Mouse (Mus musculus) stomach, embryonic 14.5 days (tissue): ENCODE measurements around the gene Tagln3. TPM values are rescaled to one million over a fixed set of nuclear protein-coding genes. Genes with fewer than 3 reads are reported as not detected.

Experiments
- ATAC-seq: fragments of 200-750 bp; cut with Nextera tagmentation; 2 replicates; pipeline ENCODE4 v1.8.0; 2017; ENCODE audit warnings: low read depth, moderate TSS enrichment; ENCODE audit not compliant: insufficient number of reproducible peaks, insufficient read depth, low FRiP score
- H3K27ac ChIP-seq: fragments of 300-500 bp; sonication (generic); 2 replicates; pipeline ENCODE4 v1.5.1; 2014; ENCODE audit warnings: mild to moderate bottlenecking, low read length, moderate library complexity, mixed read lengths
- H3K27me3 ChIP-seq: fragments of 300-500 bp; sonication (generic); 2 replicates; pipeline ENCODE4 v1.6.1; 2014; ENCODE audit warnings: low read length, control low read depth, mixed read lengths; ENCODE audit not compliant: control insufficient read depth, insufficient read depth
- H3K36me3 ChIP-seq: fragments of 300-500 bp; sonication (generic); 2 replicates; pipeline ENCODE4 v1.6.1; 2014; ENCODE audit warnings: mild to moderate bottlenecking, control low read depth, low read length, moderate library complexity, mixed read lengths; ENCODE audit not compliant: control insufficient read depth, insufficient read depth
- H3K4me1 ChIP-seq: fragments of 300-500 bp; sonication (generic); 2 replicates; pipeline ENCODE4 v1.6.1; 2014; ENCODE audit warnings: low read length, control low read depth, mixed read lengths; ENCODE audit not compliant: control insufficient read depth, insufficient read depth
- H3K4me2 ChIP-seq: fragments of 300-500 bp; sonication (generic); replicated peaks from 2 replicates; pipeline ENCODE4 v1.6.1; 2014; ENCODE audit warnings: low read depth, low read length, control low read depth
- H3K4me3 ChIP-seq: fragments of 300-500 bp; sonication (generic); 2 replicates; pipeline ENCODE4 v1.5.1; 2014; ENCODE audit warnings: low read depth, low read length, control low read depth
- H3K9ac ChIP-seq: fragments of 300-500 bp; sonication (generic); replicated peaks from 2 replicates; pipeline ENCODE4 v1.6.1; 2014; ENCODE audit warnings: low read depth, mild to moderate bottlenecking, control low read depth, low read length, moderate library complexity, mixed read lengths
- H3K9me3 ChIP-seq: fragments of 300-500 bp; sonication (generic); 2 replicates; pipeline ENCODE4 v1.6.1; 2016; ENCODE audit warnings: low read depth, low read length, control low read depth; ENCODE audit not compliant: control insufficient read depth
- WGBS: fragments of 180-500 bp; shearing (Covaris S2); extraction: QIAGEN DNeasy Blood & Tissue Kit; methylation state at CpG from one replicate; pipeline ENCODE4 v1.1.7; 2014; 5-methylcytosine and 5-hydroxymethylcytosine counted together
- polyA plus RNA-seq: library from polyadenylated mRNA; unstranded; fragments of >200 nt; fragmentation: Nextera tagmentation; extraction: Ambion mirVana; gene quantifications from 2 replicates; pipeline ENCODE4 v1.2.1, GENCODE M21; 2014

Tagln3 gene
- polyA plus RNA-seq, 1 experiment from 2014 or later = 36.7 TPM

GRCm38 (mm10) chr16:45684815-45685214 is 39.6 kb downstream of the Tagln3 start:
- Histone ChIP-seq H3K27ac (no peak overlapping the region), H3K4me2 (no peak overlapping the region), H3K9me3 (no peaks in the 10 kb centered on the region), H3K27me3 (no peaks in the 10 kb centered on the region), H3K4me3 (no peak overlapping the region), H3K9ac (no peak overlapping the region), H3K36me3 (no peaks in the 10 kb centered on the region), H3K4me1 (no peaks in the 10 kb centered on the region)
- ATAC-seq = no peak
- WGBS = 13% methylated on average over 8 of the region's 8 CpGs

GRCm38 (mm10) chr16:45676462-45676861 is 47.9 kb downstream of the Tagln3 start:
- ATAC-seq = no peak
- Histone ChIP-seq H3K27me3 (no peaks in the 10 kb centered on the region), H3K4me1 (no peaks in the 10 kb centered on the region)

GRCm38 (mm10) chr16:45670005-45670404 is 54.4 kb downstream of the Tagln3 start:
- no peak overlapping the region for H3K9ac ChIP-seq
- no peaks in the 10 kb centered on the region for H3K36me3 ChIP-seq
- no peaks in the 10 kb centered on the region for H3K4me1 ChIP-seq
- no peak overlapping the region for H3K4me3 ChIP-seq
- no peak overlapping the region for H3K4me2 ChIP-seq
- 63% methylated on average over 4 of the region's 4 CpGs for WGBS
- 0 out of 2 replicates have a peak, but pooled peaks have one; percentile 28 for ATAC-seq
- H3K27ac ChIP-seq = no peak overlapping the region
- no peaks in the 10 kb centered on the region for H3K27me3 ChIP-seq
- no peaks in the 10 kb centered on the region for H3K9me3 ChIP-seq

More at GRCm38 (mm10) chr16:45676462-45676861, 47.9 kb downstream of the Tagln3 start:
- Histone ChIP-seq H3K4me2 (no peak overlapping the region), H3K4me3 (no peak overlapping the region), H3K9ac (no peak overlapping the region), H3K27ac (no peak overlapping the region), H3K36me3 (no peaks in the 10 kb centered on the region), H3K9me3 (no peaks in the 10 kb centered on the region)
- WGBS = 30% methylated on average over 1 of the region's 1 CpGs

GRCm38 (mm10) chr16:45668178-45668577 is 56.2 kb downstream of the Tagln3 start:
- no peak overlapping the region for H3K4me2 ChIP-seq
- H3K27me3 ChIP-seq = no peaks in the 10 kb centered on the region
- H3K9ac ChIP-seq = no peak overlapping the region
- ATAC-seq = no peak
- H3K36me3 ChIP-seq = no peaks in the 10 kb centered on the region
- H3K27ac ChIP-seq = no peak overlapping the region
- no peaks in the 10 kb centered on the region for H3K4me1 ChIP-seq
- 70% methylated on average over 3 of the region's 3 CpGs for WGBS
- H3K4me3 ChIP-seq = no peak overlapping the region
- H3K9me3 ChIP-seq = no peaks in the 10 kb centered on the region

GRCm38 (mm10) chr16:45666136-45666535 is 58.3 kb downstream of the Tagln3 start:
- no peak for ATAC-seq
- Histone ChIP-seq H3K36me3 (no peaks in the 10 kb centered on the region), H3K4me2 (no peak overlapping the region), H3K27me3 (no peaks in the 10 kb centered on the region), H3K4me3 (no peak overlapping the region), H3K9me3 (no peaks in the 10 kb centered on the region), H3K4me1 (no peaks in the 10 kb centered on the region), H3K9ac (no peak overlapping the region), H3K27ac (no peak overlapping the region)
- 68% methylated on average over 2 of the region's 2 CpGs for WGBS

- H3K36me3 ChIP-seq = no peaks in the 10 kb centered on the region
- H3K27me3 ChIP-seq = no peaks in the 10 kb centered on the region
- H3K4me1 ChIP-seq = no peaks in the 10 kb centered on the region
- H3K9ac ChIP-seq = no peak overlapping the region
- no peak for ATAC-seq
- H3K27ac ChIP-seq = no peak overlapping the region
- no peaks in the 10 kb centered on the region for H3K9me3 ChIP-seq
- H3K4me3 ChIP-seq = no peak overlapping the region
- no peak overlapping the region for H3K4me2 ChIP-seq
These were observed 62.0 kb downstream of the Tagln3 start for GRCm38 (mm10) chr16:45662381-45662780.

Other genes with a start within 250 kb of the Tagln3 start
- 0.33 and 0.78 TPM in 2 replicates for gene Gm609, start 231.6 kb downstream of the Tagln3 start, polyA plus RNA-seq
- 0.56 and 0.93 TPM in 2 replicates for gene Gm17783, start 192.6 kb downstream of the Tagln3 start, polyA plus RNA-seq
- not detected in 2 replicates for gene Slc9c1, start 189.3 kb downstream of the Tagln3 start, polyA plus RNA-seq
- gene Gcsam, start 114.2 kb downstream of the Tagln3 start, polyA plus RNA-seq = 0.07 and 0.18 TPM in 2 replicates
- gene BC016579, start 70.5 kb downstream of the Tagln3 start, polyA plus RNA-seq = 1.8 and 2.7 TPM in 2 replicates
- 0.21 TPM in 1 of 2 replicates, not detected in the other for gene Tmprss7, start 30.9 kb downstream of the Tagln3 start, polyA plus RNA-seq
- 35.6 and 35.7 TPM in 2 replicates for gene Abhd10, start 18.3 kb upstream of the Tagln3 start, polyA plus RNA-seq
- gene Phldb2, start 229.0 kb upstream of the Tagln3 start, polyA plus RNA-seq = 29.7 and 31.2 TPM in 2 replicates